Mouse (Mus musculus): ENCODE data around the gene Id2.

Gene Id2

DNA sequence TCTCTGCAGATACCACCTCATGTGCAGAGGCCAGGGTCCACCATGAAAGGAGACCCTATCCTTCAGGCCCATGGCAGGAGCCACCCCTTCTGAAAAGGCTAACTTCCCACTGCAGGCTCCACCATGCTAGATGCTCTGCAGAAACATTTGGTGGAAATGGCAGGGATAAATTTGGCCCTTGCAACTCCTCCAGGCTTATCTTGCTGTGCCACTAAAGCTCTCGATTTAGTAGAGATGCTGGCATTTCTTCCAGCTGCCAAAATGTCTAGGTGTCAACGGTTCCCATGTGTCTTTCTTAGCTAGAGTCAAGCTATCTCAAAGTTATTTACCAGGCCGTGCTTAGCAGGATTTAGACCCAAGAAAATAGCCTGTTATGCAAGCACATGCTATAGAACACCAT is 22.6 kb downstream of the Id2 start:
- no peak for DNase-seq

- DNase-seq = no peak
These were observed 23.6 kb downstream of the Id2 start for GRCm38 (mm10) chr12:25073374-25073773.

DNA sequence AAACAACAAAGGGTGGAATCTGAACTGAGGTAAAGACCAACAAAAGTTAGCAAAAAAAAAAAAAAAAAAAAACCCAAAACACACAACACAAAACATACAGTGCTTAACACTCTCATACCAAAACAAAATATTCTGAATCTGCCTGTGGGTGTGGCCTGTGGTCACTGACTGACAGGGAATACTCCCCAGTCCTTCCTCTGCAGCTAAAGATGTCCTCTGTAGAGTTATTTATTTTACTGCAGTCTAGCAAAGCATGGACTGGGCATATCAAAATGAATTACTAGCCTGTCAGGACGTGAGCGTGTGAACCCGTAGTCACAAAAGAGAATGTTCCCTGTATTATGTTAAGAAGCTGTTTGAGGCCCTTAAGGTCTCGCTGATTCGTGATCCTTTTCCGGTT is 34.7 kb downstream of the Id2 start:
- no peak for DNase-seq

- DNase-seq = no peak
These were observed 36.0 kb downstream of the Id2 start for GRCm38 (mm10) chr12:25060901-25061300.

- DNase-seq = peak; percentile 21
These were observed 37.3 kb downstream of the Id2 start for GRCm38 (mm10) chr12:25059487-25060200.

- DNase-seq = no peak
These were observed 42.0 kb downstream of the Id2 start for GRCm38 (mm10) chr12:25054963-25055362.

GRCm38 (mm10) chr12:25054511-25054910 is 42.4 kb downstream of the Id2 start:
- peak; percentile 4 for DNase-seq

DNA sequence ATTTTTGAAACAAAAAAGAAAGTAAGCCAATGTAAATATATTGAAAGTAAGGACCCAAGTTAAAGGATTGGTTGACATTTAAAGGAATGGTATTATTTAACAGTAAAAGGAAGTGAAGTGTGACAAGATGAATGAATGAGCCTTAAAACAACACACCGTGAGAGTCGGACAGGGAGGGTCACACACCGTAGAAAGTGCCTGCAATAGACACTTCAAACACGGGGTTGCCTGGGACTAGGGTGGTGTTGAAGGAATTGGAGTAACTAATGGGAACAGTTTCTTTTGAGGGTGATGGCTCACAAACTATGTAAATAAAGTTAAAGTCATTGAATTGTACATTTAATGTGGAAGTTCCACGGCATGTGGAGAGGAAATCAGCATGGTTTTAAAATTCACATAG is 47.7 kb downstream of the Id2 start:
- no peak for DNase-seq

- DNase-seq = no peak
These were observed 52.4 kb downstream of the Id2 start for GRCm38 (mm10) chr12:25044579-25044978.

GRCm38 (mm10) chr12:25044056-25044455 is 52.9 kb downstream of the Id2 start:
- DNase-seq = no peak

Measured in lung, postnatal 36 days (tissue).